Mouse (Mus musculus): Measurements from ENCODE around the gene Gla. TPM values are rescaled to one million over a fixed set of nuclear protein-coding genes. Genes with fewer than 3 reads are reported as not detected.
"Not testable (repeated sequence)": the region's sequence is repeated elsewhere in the genome, so short reads cannot be mapped to it uniquely, and the experiment has no call there.

Gene Gla
- polyA plus RNA-seq, 1 experiment from 2014 or later, result 5.1 TPM

DNA sequence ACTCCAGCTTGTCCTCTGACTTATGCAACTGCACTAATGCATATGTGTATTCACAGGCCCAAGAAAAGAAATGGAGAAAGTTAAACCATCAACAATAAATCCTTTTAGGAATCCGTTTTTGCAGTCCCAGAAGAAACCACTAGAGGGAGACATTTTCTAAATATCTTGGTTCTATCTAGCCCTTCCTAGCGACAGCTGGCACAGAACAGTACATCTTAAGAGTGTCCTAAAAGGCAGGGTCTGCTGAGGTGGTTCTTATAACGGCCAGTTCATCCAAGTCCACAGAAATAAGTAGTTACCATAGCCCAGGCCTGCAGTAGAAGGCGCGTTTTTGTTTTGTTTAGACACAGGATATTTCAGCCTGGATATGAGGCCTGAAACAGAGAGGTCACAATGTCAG, 50.0 kb downstream of the Gla start:
- Histone ChIP-seq H3K27ac (replicated peaks; ENCODE audit: low read depth, low read length) (no peak overlapping the region), H3K36me3 (ENCODE audit: control insufficient read depth, insufficient read depth, low read length) (no peaks in the 10 kb centered on the region), H3K4me3 (ENCODE audit: low read depth, low read length) (no peak overlapping the region), H3K9me3 (ENCODE audit: control insufficient read depth, low read length) (no peaks in the 10 kb centered on the region), H3K4me1 (ENCODE audit: control insufficient read depth, insufficient read depth, low read length) (no peaks in the 10 kb centered on the region), H3K27me3 (ENCODE audit: control insufficient read depth, insufficient read depth, low read length) (no peaks in the 10 kb centered on the region), H3K4me2 (ENCODE audit: low read depth, severe bottlenecking) (no peak overlapping the region), H3K9ac (ENCODE audit: low read length) (no peak overlapping the region)
- ATAC-seq (ENCODE audit: insufficient number of reproducible peaks, low FRiP score, low TSS enrichment, low read depth), result no peak
- peak; percentile 25 for DNase-seq (ENCODE audit: low spot score)
- WGBS, result 15% methylated on average over 5 of the region's 5 CpGs

DNA sequence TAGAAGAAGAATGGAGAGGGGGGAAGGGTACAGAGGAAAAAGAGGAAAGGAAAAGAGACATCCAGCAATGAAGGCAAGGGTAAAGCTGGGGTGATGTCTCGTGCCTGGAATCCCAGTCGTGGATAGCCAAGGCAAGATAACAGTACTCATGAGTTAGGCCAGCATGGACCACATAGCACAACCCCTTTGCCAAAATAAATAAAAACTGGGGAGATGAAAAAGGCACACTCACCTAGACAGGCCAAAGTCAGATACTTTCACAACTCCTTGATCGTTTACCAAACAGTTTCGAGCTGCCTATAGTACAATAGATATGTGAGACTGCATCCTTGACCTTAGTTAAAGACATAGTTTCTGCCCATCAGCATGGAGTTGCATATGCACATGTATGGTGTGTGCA, 53.6 kb downstream of the Gla start:
- Histone ChIP-seq H3K4me3 (ENCODE audit: low read depth, low read length) (no peak overlapping the region), H3K27me3 (ENCODE audit: control insufficient read depth, insufficient read depth, low read length) (no peaks in the 10 kb centered on the region), H3K4me1 (ENCODE audit: control insufficient read depth, insufficient read depth, low read length) (no peaks in the 10 kb centered on the region), H3K9ac (ENCODE audit: low read length) (no peak overlapping the region), H3K4me2 (ENCODE audit: low read depth, severe bottlenecking) (no peak overlapping the region), H3K27ac (replicated peaks; ENCODE audit: low read depth, low read length) (no peak overlapping the region), H3K9me3 (ENCODE audit: control insufficient read depth, low read length) (no peaks in the 10 kb centered on the region), H3K36me3 (ENCODE audit: control insufficient read depth, insufficient read depth, low read length) (no peaks in the 10 kb centered on the region)
- no peak for ATAC-seq (ENCODE audit: insufficient number of reproducible peaks, low FRiP score, low TSS enrichment, low read depth)
- WGBS, result 91% methylated on average over 4 of the region's 4 CpGs
- DNase-seq (ENCODE audit: low spot score), result no peak

DNA sequence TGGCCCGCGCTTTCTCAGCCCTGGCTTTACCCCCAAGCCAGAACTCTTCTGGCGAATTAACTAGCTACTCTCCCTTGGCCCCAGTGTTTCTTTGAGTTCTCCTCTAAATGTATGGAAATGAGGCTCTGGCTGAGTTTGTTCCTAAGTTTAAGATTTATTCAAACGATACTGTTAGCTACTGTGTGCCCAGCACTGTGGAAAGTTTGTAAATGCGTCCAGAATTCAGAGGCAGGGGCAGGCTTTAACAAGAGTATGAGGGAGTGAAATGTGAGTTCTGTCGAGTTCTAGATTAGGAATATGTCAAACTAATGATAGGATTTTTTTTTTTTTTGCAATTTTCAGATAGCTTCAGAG, 59.0 kb downstream of the Gla start:
- Histone ChIP-seq H3K4me2 (ENCODE audit: low read depth, severe bottlenecking) (peak overlapping the region; percentile 31), H3K27ac (replicated peaks; ENCODE audit: low read depth, low read length) (0 out of 2 replicates have a peak overlapping the region, but pooled peaks have one; percentile 49), H3K36me3 (ENCODE audit: control insufficient read depth, insufficient read depth, low read length) (no peaks in the 10 kb centered on the region), H3K4me3 (ENCODE audit: low read depth, low read length) (peak overlapping the region; percentile 47), H3K9me3 (ENCODE audit: control insufficient read depth, low read length) (no peaks in the 10 kb centered on the region), H3K27me3 (ENCODE audit: control insufficient read depth, insufficient read depth, low read length) (no peaks in the 10 kb centered on the region), H3K4me1 (ENCODE audit: control insufficient read depth, insufficient read depth, low read length) (no peaks in the 10 kb centered on the region), H3K9ac (ENCODE audit: low read length) (peak overlapping the region; percentile 32; the same call in 1 of the 2 replicates)
- DNase-seq (ENCODE audit: low spot score) (no peak), ATAC-seq (ENCODE audit: insufficient number of reproducible peaks, low FRiP score, low TSS enrichment, low read depth) (0 out of 2 replicates have a peak, but pooled peaks have one; percentile 19)
- 17% methylated on average over 6 of the region's 6 CpGs for WGBS

DNA sequence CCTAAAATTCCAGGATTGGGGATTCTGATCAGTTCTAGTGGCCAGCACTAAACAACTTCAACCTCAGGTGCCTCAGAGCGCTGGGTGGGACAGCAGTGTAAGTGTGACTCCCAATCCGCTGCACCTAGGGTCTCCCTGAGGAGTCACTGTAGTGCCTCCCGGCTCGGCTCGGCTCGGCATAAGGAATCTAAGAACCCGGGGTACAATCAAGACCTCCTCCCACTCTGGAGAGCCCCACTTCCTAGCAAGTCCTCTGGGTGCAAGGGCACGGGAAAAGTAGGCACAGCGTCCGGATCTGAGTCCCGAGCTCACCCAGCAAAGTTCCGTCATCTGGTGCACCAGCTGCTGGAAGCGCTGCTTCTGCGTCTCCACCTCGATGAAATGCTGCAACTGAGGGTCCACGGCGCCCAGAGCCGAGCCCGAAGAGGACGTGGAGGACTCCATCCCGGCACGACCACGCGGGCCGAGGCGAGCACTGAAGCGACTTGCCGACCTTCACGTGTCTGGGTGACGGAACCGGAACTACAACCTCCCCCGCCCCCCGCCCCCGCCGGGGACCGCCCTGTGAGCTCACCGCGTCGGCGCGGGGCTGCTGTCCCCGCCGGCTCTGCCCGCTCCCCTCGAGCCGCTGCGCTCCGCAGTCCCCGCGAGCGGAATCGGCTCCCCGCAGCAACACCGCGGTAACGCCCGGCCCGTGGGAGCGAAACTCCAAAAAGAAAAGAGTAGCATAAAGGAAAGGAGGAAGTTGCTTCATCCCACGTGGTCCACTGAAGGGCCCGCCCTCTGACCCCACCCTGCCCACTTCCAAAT, 59.6 kb downstream of the Gla start, which contains the start of gene Timm8a1:
Gene Timm8a1, minus strand, starts transcription at position 721 of the 810 bp plus-strand sequence.
- ATAC-seq (ENCODE audit: insufficient number of reproducible peaks, low FRiP score, low TSS enrichment, low read depth), result peak; percentile 90
- DNase-seq (ENCODE audit: low spot score), result peak; percentile 71
- Histone ChIP-seq H3K36me3 (ENCODE audit: control insufficient read depth, insufficient read depth, low read length) (no peaks in the 10 kb centered on the region), H3K4me1 (ENCODE audit: control insufficient read depth, insufficient read depth, low read length) (no peaks in the 10 kb centered on the region), H3K9me3 (ENCODE audit: control insufficient read depth, low read length) (no peaks in the 10 kb centered on the region), H3K27me3 (ENCODE audit: control insufficient read depth, insufficient read depth, low read length) (no peaks in the 10 kb centered on the region), H3K4me2 (ENCODE audit: low read depth, severe bottlenecking) (peak within 1 kb of the TSS; percentile 60), H3K9ac (ENCODE audit: low read length) (peak within 1 kb of the TSS; percentile 53), H3K27ac (replicated peaks; ENCODE audit: low read depth, low read length) (0 out of 2 replicates have a peak within 1 kb of the TSS, but pooled peaks have one; percentile 49), H3K4me3 (ENCODE audit: low read depth, low read length) (peak within 1 kb of the TSS; percentile 47)
- WGBS, result 18% methylated on average over 18 of the region's 61 CpGs

DNA sequence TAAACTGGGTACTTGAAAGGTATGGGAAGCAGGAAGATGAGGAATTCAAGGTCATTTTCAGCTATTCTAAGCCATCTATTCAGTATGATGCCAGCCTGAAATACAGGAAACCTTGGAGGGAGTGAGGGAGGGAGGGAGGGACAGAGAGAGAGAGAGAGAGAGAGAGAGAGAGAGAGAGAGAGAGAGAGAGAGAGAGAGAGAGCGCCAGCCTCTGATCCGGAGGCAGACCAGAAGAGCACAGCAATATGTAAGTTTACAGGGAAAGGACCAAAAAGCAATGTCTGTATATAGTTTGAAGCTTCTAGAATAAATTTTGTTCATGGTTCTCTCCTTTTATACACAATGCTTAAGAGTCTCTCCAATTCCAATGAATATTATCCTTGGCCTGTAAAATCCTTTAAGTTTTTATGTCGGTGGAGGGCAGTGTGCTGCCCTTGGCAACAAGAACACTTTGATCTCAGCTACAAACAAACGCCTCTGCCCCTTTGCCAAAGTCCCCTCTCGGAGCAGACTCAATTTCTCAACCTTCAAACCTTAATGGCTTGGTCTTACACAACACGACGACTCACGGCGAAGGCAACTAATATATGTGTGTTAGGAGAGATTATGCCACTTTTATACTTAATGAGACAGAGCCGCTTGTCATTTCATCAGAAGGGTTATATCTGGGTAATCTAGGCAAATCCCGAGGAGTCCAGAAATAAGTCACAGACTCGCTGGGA, 60.4 kb downstream of the Gla start:
- H3K27me3 ChIP-seq (ENCODE audit: control insufficient read depth, insufficient read depth, low read length), result no peaks in the 10 kb centered on the region
- H3K9me3 ChIP-seq (ENCODE audit: control insufficient read depth, low read length), result no peaks in the 10 kb centered on the region
- peak overlapping the region; percentile 60 for H3K4me2 ChIP-seq (ENCODE audit: low read depth, severe bottlenecking)
- H3K27ac ChIP-seq (replicated peaks; ENCODE audit: low read depth, low read length), result no peak overlapping the region
- ATAC-seq (ENCODE audit: insufficient number of reproducible peaks, low FRiP score, low TSS enrichment, low read depth) (no peak), DNase-seq (ENCODE audit: low spot score) (peak; percentile 21)
- peaks cover 2% of the 10 kb centered on the region; the same call in 1 of the 2 replicates for H3K36me3 ChIP-seq (ENCODE audit: control insufficient read depth, insufficient read depth, low read length)
- peak overlapping the region; percentile 53 for H3K9ac ChIP-seq (ENCODE audit: low read length)
- WGBS, result 26% methylated on average over 12 of the region's 12 CpGs
- peak overlapping the region; percentile 47 for H3K4me3 ChIP-seq (ENCODE audit: low read depth, low read length)
- H3K4me1 ChIP-seq (ENCODE audit: control insufficient read depth, insufficient read depth, low read length), result no peaks in the 10 kb centered on the region

DNA sequence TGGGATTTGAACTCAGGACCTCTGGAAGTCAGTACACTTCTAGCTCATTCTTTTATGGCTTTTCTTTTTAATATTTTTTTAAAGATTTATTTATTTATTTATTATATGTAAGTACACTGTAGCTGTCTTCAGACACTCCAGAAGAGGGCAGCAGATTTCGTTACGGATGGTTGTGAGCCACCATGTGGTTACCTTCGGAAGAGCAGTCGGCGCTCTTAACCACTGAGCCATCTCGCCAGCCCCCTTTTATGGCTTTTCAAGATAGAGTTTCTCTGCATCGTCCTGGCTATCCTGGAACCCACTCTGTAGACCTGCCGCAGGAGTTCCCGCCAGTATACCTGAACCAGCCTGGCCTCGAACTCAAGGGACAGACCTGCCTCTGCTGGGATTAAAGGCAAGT, 61.1 kb downstream of the Gla start:
- WGBS, result 91% methylated on average over 10 of the region's 10 CpGs
- not testable (repeated sequence) for H3K9me3 ChIP-seq (ENCODE audit: control insufficient read depth, low read length); H3K4me3 ChIP-seq (ENCODE audit: low read depth, low read length)

More for the DNA sequence above, 61.1 kb downstream of the Gla start:
- not testable (repeated sequence) for DNase-seq (ENCODE audit: low spot score); H3K4me2 ChIP-seq (ENCODE audit: low read depth, severe bottlenecking); ATAC-seq (ENCODE audit: insufficient number of reproducible peaks, low FRiP score, low TSS enrichment, low read depth); H3K27me3 ChIP-seq (ENCODE audit: control insufficient read depth, insufficient read depth, low read length); H3K36me3 ChIP-seq (ENCODE audit: control insufficient read depth, insufficient read depth, low read length); H3K9ac ChIP-seq (ENCODE audit: low read length); H3K4me1 ChIP-seq (ENCODE audit: control insufficient read depth, insufficient read depth, low read length); H3K27ac ChIP-seq (replicated peaks; ENCODE audit: low read depth, low read length)

Other genes with a start within 250 kb of the Gla start
- gene Drp2, start 196.6 kb downstream of the Gla start, polyA plus RNA-seq (2014; fragmentation: Nextera tagmentation; extraction: Ambion mirVana), result 1.9 and 2.3 TPM in 2 replicates
- gene Taf7l, start 124.6 kb downstream of the Gla start, polyA plus RNA-seq (2014; fragmentation: Nextera tagmentation; extraction: Ambion mirVana), result not detected in 2 replicates
- gene Timm8a1, start 59.3 kb downstream of the Gla start, polyA plus RNA-seq (2014; fragmentation: Nextera tagmentation; extraction: Ambion mirVana), result 79.4 and 81.4 TPM in 2 replicates
- 0.93 and 1.2 TPM in 2 replicates for gene Btk, start 17.6 kb downstream of the Gla start, polyA plus RNA-seq (2014; fragmentation: Nextera tagmentation; extraction: Ambion mirVana)
- 425 and 470 TPM in 2 replicates for gene Rpl36a, start 15.5 kb downstream of the Gla start, polyA plus RNA-seq (2014; fragmentation: Nextera tagmentation; extraction: Ambion mirVana)
- 144 and 172 TPM in 2 replicates for gene Hnrnph2, start 54 bp upstream of the Gla start, polyA plus RNA-seq (2014; fragmentation: Nextera tagmentation; extraction: Ambion mirVana)
- 6.3 and 6.9 TPM in 2 replicates for gene Armcx4, start 85.4 kb upstream of the Gla start, polyA plus RNA-seq (2014; fragmentation: Nextera tagmentation; extraction: Ambion mirVana)
- gene Armcx1, start 116.8 kb upstream of the Gla start, polyA plus RNA-seq (2014; fragmentation: Nextera tagmentation; extraction: Ambion mirVana), result 44.3 and 47.1 TPM in 2 replicates
- gene Armcx6, start 150.3 kb upstream of the Gla start, polyA plus RNA-seq (2014; fragmentation: Nextera tagmentation; extraction: Ambion mirVana), result 21.6 and 25.9 TPM in 2 replicates
- gene Armcx3, start 155.5 kb upstream of the Gla start, polyA plus RNA-seq (2014; fragmentation: Nextera tagmentation; extraction: Ambion mirVana), result 51.9 and 55.2 TPM in 2 replicates
- gene Armcx2, start 208.1 kb upstream of the Gla start, polyA plus RNA-seq (2014; fragmentation: Nextera tagmentation; extraction: Ambion mirVana), result 81.1 and 85.9 TPM in 2 replicates

All from limb, embryonic 11.5 days (tissue).